Comparison of ENCODE assay signal across 28 mouse cellular contexts in the genomic region with DNA sequence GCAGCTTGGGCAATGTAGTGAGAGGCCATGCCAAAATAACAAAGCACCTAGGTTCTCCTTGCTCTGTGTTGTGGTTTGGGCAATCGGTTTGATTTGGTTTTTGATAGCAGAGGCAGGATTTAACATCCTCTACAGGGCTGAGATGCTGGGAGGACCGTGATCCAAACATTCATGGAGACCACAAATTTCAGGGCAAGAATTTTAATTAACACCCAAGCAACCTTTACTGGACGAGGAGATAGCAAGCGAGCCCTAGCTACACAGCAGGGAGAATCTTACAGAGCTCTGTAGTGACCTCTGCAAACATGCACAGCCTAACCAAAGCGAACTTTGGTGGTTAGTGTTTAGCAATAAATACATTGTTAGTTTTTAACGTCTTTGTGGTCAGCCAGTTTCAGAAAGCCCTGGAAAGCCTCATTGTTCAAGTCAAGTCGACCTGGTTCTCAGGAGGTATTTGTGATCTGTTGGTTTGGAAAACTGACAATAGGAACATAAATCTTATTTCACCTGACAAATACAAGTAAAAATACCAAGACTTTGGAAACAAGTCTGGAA.
"Had no signal": no experiment of that assay in that cellular context is flagged by ENCODE, and none has a peak within 500 bp of the region (broad histone marks: within the 10 kb centered on the region; RNA-seq: fewer than 3 reads in every experiment).

No protein-coding gene starts in this region.

- H3K4me2 ChIP-seq: heart, embryonic 11.5 days; heart, embryonic 13.5 days; heart, embryonic 15.5 days; hindbrain, embryonic 12.5 days; hindbrain, embryonic 14.5 days; intestine, embryonic 15.5 days; limb, embryonic 12.5 days; liver, embryonic 11.5 days; liver, embryonic 13.5 days; liver, embryonic 15.5 days had no signal

- ATAC-seq: hindbrain, embryonic 16.5 days; inflammation-experienced regulatory T-cells, adult 6 months; intestine, embryonic 15.5 days; intestine, postnatal 0 days had no signal

- H3K4me3 ChIP-seq: heart, adult 2 months; heart, embryonic 13.5 days; heart, embryonic 15.5 days; hindbrain, embryonic 10.5 days; hindbrain, embryonic 12.5 days; intestine, embryonic 15.5 days; layer of hippocampus, adult 2 months; left cerebral cortex, adult 2 months; limb, embryonic 10.5 days; limb, embryonic 12.5 days; liver, embryonic 13.5 days; liver, embryonic 15.5 days had no signal

- H3K9me3 ChIP-seq: heart, embryonic 13.5 days; heart, embryonic 15.5 days; hindbrain, embryonic 10.5 days; hindbrain, embryonic 12.5 days; intestine, embryonic 15.5 days; limb, embryonic 10.5 days; limb, embryonic 12.5 days; liver, embryonic 13.5 days; liver, embryonic 15.5 days had no signal

- DNase-seq: gastrocnemius, postnatal 14 days; gastrocnemius, postnatal 36 days; heart, adult 2 months; heart, postnatal 14 days; heart, postnatal 4 days; kidney, adult 18-20 months; kidney, adult 8-10 months; kidney, postnatal 10 days; kidney, postnatal 25 days; kidney, postnatal 4 days; liver; liver, embryonic 13.5 days had no signal

- H3K27ac ChIP-seq: heart, adult 2 months; heart, embryonic 13.5 days; heart, embryonic 15.5 days; hindbrain, embryonic 10.5 days; hindbrain, embryonic 12.5 days; hindbrain, embryonic 14.5 days; intestine, embryonic 15.5 days; layer of hippocampus, adult 2 months; left cerebral cortex, adult 2 months; limb, embryonic 10.5 days; limb, embryonic 12.5 days; liver, embryonic 13.5 days; liver, embryonic 15.5 days had no signal

- H3K36me3 ChIP-seq: heart, embryonic 13.5 days; heart, embryonic 15.5 days; hindbrain, embryonic 10.5 days; hindbrain, embryonic 12.5 days; intestine, embryonic 15.5 days; limb, embryonic 10.5 days; limb, embryonic 12.5 days; liver, embryonic 13.5 days; liver, embryonic 15.5 days had no signal

- H3K4me1 ChIP-seq: heart, embryonic 15.5 days; hindbrain, embryonic 10.5 days; hindbrain, embryonic 12.5 days; intestine, embryonic 15.5 days; limb, embryonic 10.5 days; limb, embryonic 12.5 days; liver, embryonic 13.5 days; liver, embryonic 15.5 days had no signal

- H3K27me3 ChIP-seq: heart, embryonic 15.5 days; hindbrain, embryonic 12.5 days; intestine, embryonic 15.5 days; limb, embryonic 12.5 days; liver, embryonic 13.5 days; liver, embryonic 15.5 days had no signal

- H3K9ac ChIP-seq: heart, embryonic 13.5 days; heart, embryonic 15.5 days; hindbrain, embryonic 12.5 days; hindbrain, embryonic 14.5 days; intestine, embryonic 15.5 days; limb, embryonic 12.5 days; liver, embryonic 13.5 days; liver, embryonic 15.5 days had no signal
